Mouse (Mus musculus): ENCODE measurements around the gene Gm45233. TPM values are rescaled to one million over a fixed set of nuclear protein-coding genes. Genes with fewer than 3 reads are reported as not detected.

The Gm45233 gene
- polyA plus RNA-seq, 1 experiment from 2014 or later = not detected

GRCm38 (mm10) chr7:43429500-43429899, 14.4 kb upstream of the Gm45233 start:
- no peak for ATAC-seq (ENCODE audit: insufficient read depth)
- Histone ChIP-seq H3K36me3 (replicated peaks) (no peaks in the 10 kb centered on the region), H3K9me3 (replicated peaks) (no peaks in the 10 kb centered on the region)

DNA sequence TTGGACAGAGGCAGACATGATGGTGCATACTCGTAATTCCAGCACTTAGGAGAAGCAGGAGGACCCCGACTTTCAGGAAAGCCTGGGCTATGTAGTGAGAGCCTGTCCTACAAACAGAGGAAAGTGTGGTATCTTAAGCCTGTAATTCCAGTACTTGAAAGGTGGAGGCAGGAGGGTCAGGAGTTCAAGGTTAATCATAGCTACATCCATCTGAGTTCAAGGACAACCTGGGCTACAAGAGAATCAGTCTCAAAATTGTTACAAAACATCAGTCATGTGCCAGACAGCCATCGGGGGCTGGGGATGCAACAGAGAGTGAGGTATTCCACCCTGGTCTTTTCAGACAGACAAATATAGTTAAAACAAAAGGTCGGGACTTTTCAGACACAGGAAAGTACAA, 11.0 kb upstream of the Gm45233 start:
- ATAC-seq (ENCODE audit: insufficient read depth) = no peak
- no peak overlapping the region for H3K4me2 ChIP-seq
- no peak overlapping the region for H3K27ac ChIP-seq (replicated peaks)
- H3K4me1 ChIP-seq (replicated peaks) = 0 out of 2 replicates have a peak, but pooled peaks cover 4% of the 10 kb centered on the region
- H3K4me3 ChIP-seq (replicated peaks) = no peak overlapping the region
- H3K27me3 ChIP-seq = no peaks in the 10 kb centered on the region
- no peak overlapping the region for H3K9ac ChIP-seq
- WGBS (ENCODE audit: insufficient replicate concordance) = 50% methylated on average over 4 of the region's 4 CpGs
- H3K36me3 ChIP-seq (replicated peaks) = no peaks in the 10 kb centered on the region
- H3K9me3 ChIP-seq (replicated peaks) = no peaks in the 10 kb centered on the region

More at GRCm38 (mm10) chr7:43429500-43429899, 14.4 kb upstream of the Gm45233 start:
- no peaks in the 10 kb centered on the region for H3K4me1 ChIP-seq (replicated peaks)
- H3K9ac ChIP-seq = no peak overlapping the region
- no peak overlapping the region for H3K4me2 ChIP-seq
- no peak overlapping the region for H3K4me3 ChIP-seq (replicated peaks)
- H3K27ac ChIP-seq (replicated peaks) = no peak overlapping the region
- 26% methylated on average over 4 of the region's 4 CpGs for WGBS (ENCODE audit: insufficient replicate concordance)
- no peaks in the 10 kb centered on the region for H3K27me3 ChIP-seq

GRCm38 (mm10) chr7:43434676-43435075, 9.3 kb upstream of the Gm45233 start:
- no peak overlapping the region for H3K4me2 ChIP-seq

GRCm38 (mm10) chr7:43436341-43437255, 7.3 kb upstream of the Gm45233 start, which contains the start of gene Nkg7:
TSS of gene Nkg7 (plus strand) at chr7:43437073.
- no peak for ATAC-seq (ENCODE audit: insufficient read depth)
- Histone ChIP-seq H3K9me3 (replicated peaks) (no peaks in the 10 kb centered on the region), H3K36me3 (replicated peaks) (no peaks in the 10 kb centered on the region), H3K9ac (no peak within 1 kb of the TSS), H3K4me3 (replicated peaks) (no peak within 1 kb of the TSS), H3K4me1 (replicated peaks) (peaks cover 14% of the 10 kb centered on the region), H3K4me2 (peak within 1 kb of the TSS; percentile 2; the same call in 1 of the 2 replicates), H3K27ac (replicated peaks) (no peak within 1 kb of the TSS), H3K27me3 (no peaks in the 10 kb centered on the region)
- 31% methylated on average over 10 of the region's 10 CpGs for WGBS (ENCODE audit: insufficient replicate concordance)

More at GRCm38 (mm10) chr7:43434676-43435075, 9.3 kb upstream of the Gm45233 start:
- Histone ChIP-seq H3K4me1 (replicated peaks) (0 out of 2 replicates have a peak, but pooled peaks cover 4% of the 10 kb centered on the region), H3K9me3 (replicated peaks) (no peaks in the 10 kb centered on the region), H3K36me3 (replicated peaks) (no peaks in the 10 kb centered on the region), H3K4me3 (replicated peaks) (no peak overlapping the region), H3K27ac (replicated peaks) (no peak overlapping the region), H3K27me3 (no peaks in the 10 kb centered on the region), H3K9ac (no peak overlapping the region)
- ATAC-seq (ENCODE audit: insufficient read depth) = no peak
- WGBS (ENCODE audit: insufficient replicate concordance) = 63% methylated on average over 5 of the region's 5 CpGs

DNA sequence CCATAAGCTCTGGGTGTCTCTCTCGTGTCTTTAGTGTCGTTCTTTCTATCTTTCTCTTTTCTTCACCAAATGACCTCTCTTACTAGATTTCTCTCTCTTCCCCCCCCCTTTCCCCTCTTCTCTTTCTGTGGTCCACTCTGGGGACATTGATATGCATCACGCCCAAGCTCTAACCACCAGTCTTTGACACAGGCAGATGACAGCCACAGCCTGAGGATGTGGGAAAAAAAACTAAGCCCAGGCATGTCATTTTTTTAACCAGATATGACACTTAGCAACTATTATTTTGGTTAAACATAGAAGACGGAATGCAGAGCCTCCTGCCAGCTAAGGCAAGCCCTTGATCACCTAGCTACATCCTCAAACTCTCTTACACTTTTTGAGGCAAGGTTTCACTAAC, 5.3 kb upstream of the Gm45233 start:
- Histone ChIP-seq H3K9me3 (replicated peaks) (no peaks in the 10 kb centered on the region), H3K4me2 (no peak overlapping the region), H3K27ac (replicated peaks) (no peak overlapping the region), H3K36me3 (replicated peaks) (no peaks in the 10 kb centered on the region), H3K4me3 (replicated peaks) (no peak overlapping the region), H3K4me1 (replicated peaks) (peaks cover 26% of the 10 kb centered on the region), H3K27me3 (no peaks in the 10 kb centered on the region), H3K9ac (no peak overlapping the region)
- WGBS (ENCODE audit: insufficient replicate concordance) = 22% methylated on average over 4 of the region's 4 CpGs
- ATAC-seq (ENCODE audit: insufficient read depth) = no peak

GRCm38 (mm10) chr7:43440482-43440881, 3.4 kb upstream of the Gm45233 start, which contains the start of gene Cldnd2:
TSS of gene Cldnd2 (plus strand) at chr7:43440782.
- H3K36me3 ChIP-seq (replicated peaks) = no peaks in the 10 kb centered on the region
- 61% methylated on average over 6 of the region's 6 CpGs for WGBS (ENCODE audit: insufficient replicate concordance)
- H3K4me1 ChIP-seq (replicated peaks) = peaks cover 38% of the 10 kb centered on the region
- no peak for ATAC-seq (ENCODE audit: insufficient read depth)
- no peak within 1 kb of the TSS for H3K27ac ChIP-seq (replicated peaks)
- no peaks in the 10 kb centered on the region for H3K27me3 ChIP-seq
- no peaks in the 10 kb centered on the region for H3K9me3 ChIP-seq (replicated peaks)
- H3K9ac ChIP-seq = no peak within 1 kb of the TSS
- no peak within 1 kb of the TSS for H3K4me2 ChIP-seq
- H3K4me3 ChIP-seq (replicated peaks) = no peak within 1 kb of the TSS

DNA sequence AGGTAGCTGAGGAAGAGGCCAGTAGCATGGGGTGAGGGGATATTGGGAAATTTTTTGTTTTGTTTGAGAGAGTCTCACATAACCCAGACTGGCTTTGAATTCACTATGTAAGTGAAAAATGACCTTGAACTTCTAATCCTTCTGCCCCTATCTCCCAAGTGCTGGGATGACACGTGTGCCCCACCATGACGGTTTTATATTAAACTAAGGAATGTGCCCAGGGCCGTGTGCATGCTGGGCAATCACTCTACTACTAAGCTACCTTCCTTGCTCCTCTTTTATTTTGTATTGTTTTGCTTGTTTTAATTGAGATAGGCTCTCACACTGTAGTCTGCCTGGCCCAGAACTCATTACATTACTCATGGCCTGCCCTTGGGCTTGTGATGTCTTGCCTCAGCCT, 2.9 kb upstream of the Gm45233 start:
- H3K27me3 ChIP-seq = no peaks in the 10 kb centered on the region
- no peak overlapping the region for H3K9ac ChIP-seq
- H3K36me3 ChIP-seq (replicated peaks) = no peaks in the 10 kb centered on the region
- ATAC-seq (ENCODE audit: insufficient read depth) = no peak
- peaks cover 39% of the 10 kb centered on the region for H3K4me1 ChIP-seq (replicated peaks)
- H3K9me3 ChIP-seq (replicated peaks) = no peaks in the 10 kb centered on the region
- no peak overlapping the region for H3K4me3 ChIP-seq (replicated peaks)
- no peak overlapping the region for H3K4me2 ChIP-seq
- no peak overlapping the region for H3K27ac ChIP-seq (replicated peaks)
- WGBS (ENCODE audit: insufficient replicate concordance) = 75% methylated on average over 3 of the region's 3 CpGs

- peak overlapping the region; percentile 75 for H3K4me3 ChIP-seq (replicated peaks)
- H3K9me3 ChIP-seq (replicated peaks) = no peaks in the 10 kb centered on the region
- peak overlapping the region; percentile 61 for H3K9ac ChIP-seq
- H3K4me1 ChIP-seq (replicated peaks) = peaks cover 54% of the 10 kb centered on the region
- WGBS (ENCODE audit: insufficient replicate concordance) = 18% methylated on average over 9 of the region's 9 CpGs
- ATAC-seq (ENCODE audit: insufficient read depth) = no peak
- H3K36me3 ChIP-seq (replicated peaks) = no peaks in the 10 kb centered on the region
- H3K27me3 ChIP-seq = no peaks in the 10 kb centered on the region
- H3K27ac ChIP-seq (replicated peaks) = peak overlapping the region; percentile 91
- peak overlapping the region; percentile 99 for H3K4me2 ChIP-seq
These were observed 1.2 kb upstream of the Gm45233 start for GRCm38 (mm10) chr7:43442684-43443083.

- WGBS (ENCODE audit: insufficient replicate concordance) = under 1% methylated on average over 36 of the region's 36 CpGs
These were observed 607 bp upstream of the Gm45233 start for GRCm38 (mm10) chr7:43443126-43443916.

GRCm38 (mm10) chr7:43447801-43448200, 3.9 kb downstream of the Gm45233 start:
- ATAC-seq (ENCODE audit: insufficient read depth) = no peak
- H3K9me3 ChIP-seq (replicated peaks) = no peaks in the 10 kb centered on the region
- H3K4me3 ChIP-seq (replicated peaks) = no peak overlapping the region
- H3K36me3 ChIP-seq (replicated peaks) = peaks cover 13% of the 10 kb centered on the region
- H3K4me1 ChIP-seq (replicated peaks) = peaks cover 38% of the 10 kb centered on the region
- H3K9ac ChIP-seq = no peak overlapping the region
- H3K27me3 ChIP-seq = no peaks in the 10 kb centered on the region
- no peak overlapping the region for H3K4me2 ChIP-seq
- no peak overlapping the region for H3K27ac ChIP-seq (replicated peaks)
- WGBS (ENCODE audit: insufficient replicate concordance) = 57% methylated on average over 4 of the region's 4 CpGs

More at GRCm38 (mm10) chr7:43443126-43443916, 607 bp upstream of the Gm45233 start:
- Histone ChIP-seq H3K9ac (peak overlapping the region; percentile 61), H3K36me3 (replicated peaks) (no peaks in the 10 kb centered on the region), H3K4me2 (peak overlapping the region; percentile 99), H3K4me3 (replicated peaks) (peak overlapping the region; percentile 75), H3K27ac (replicated peaks) (peak overlapping the region; percentile 91), H3K9me3 (replicated peaks) (no peaks in the 10 kb centered on the region), H3K4me1 (replicated peaks) (peaks cover 55% of the 10 kb centered on the region), H3K27me3 (no peaks in the 10 kb centered on the region)
- peak; percentile 85 for ATAC-seq (ENCODE audit: insufficient read depth)

- no peak overlapping the region for H3K4me3 ChIP-seq (replicated peaks)
- no peaks in the 10 kb centered on the region for H3K9me3 ChIP-seq (replicated peaks)
- H3K36me3 ChIP-seq (replicated peaks) = peaks cover 17% of the 10 kb centered on the region
- peaks cover 34% of the 10 kb centered on the region for H3K4me1 ChIP-seq (replicated peaks)
- no peaks in the 10 kb centered on the region for H3K27me3 ChIP-seq
- 61% methylated on average over 3 of the region's 3 CpGs for WGBS (ENCODE audit: insufficient replicate concordance)
- H3K9ac ChIP-seq = no peak overlapping the region
- no peak overlapping the region for H3K27ac ChIP-seq (replicated peaks)
- H3K4me2 ChIP-seq = no peak overlapping the region
- no peak for ATAC-seq (ENCODE audit: insufficient read depth)
These were observed 4.3 kb downstream of the Gm45233 start for GRCm38 (mm10) chr7:43448246-43448645.
